Mouse (Mus musculus): ENCODE results near the gene Rasgef1a. TPM values are rescaled to one million over a fixed set of nuclear protein-coding genes. Genes with fewer than 3 reads are reported as not detected.

Rasgef1a gene
- polyA plus RNA-seq, 2 experiments, result 0.15 TPM; not detected in 1

DNA sequence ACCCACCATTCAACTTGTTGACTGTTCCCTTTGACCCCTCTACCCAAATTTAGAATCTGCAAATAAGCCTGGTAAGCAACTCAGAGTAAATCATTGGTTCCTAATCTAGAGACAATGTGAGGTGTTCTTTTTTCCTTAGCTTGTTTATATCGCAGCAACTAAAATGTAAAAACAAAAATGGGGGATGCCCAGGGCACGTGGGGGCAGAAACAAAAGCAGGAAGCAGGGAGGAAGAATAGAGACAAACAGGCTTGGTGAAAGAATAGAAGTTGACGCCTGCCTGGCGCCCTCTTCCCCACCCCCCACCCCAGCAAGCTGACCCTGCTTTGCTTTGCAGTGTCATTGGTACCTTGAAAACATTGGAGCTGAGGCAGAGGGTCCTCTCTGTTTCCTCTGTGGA, 33.9 kb downstream of the Rasgef1a start:
- no peaks in the 10 kb centered on the region for H3K4me1 ChIP-seq (ENCODE audit: control insufficient read depth, insufficient read depth, low read length)
- WGBS, result 60% methylated on average over 4 of the region's 4 CpGs
- no peak overlapping the region for H3K9ac ChIP-seq (ENCODE audit: low read depth, low read length, severe bottlenecking)
- no peaks in the 10 kb centered on the region for H3K27me3 ChIP-seq (ENCODE audit: control insufficient read depth, insufficient read depth, low read length)
- H3K36me3 ChIP-seq (ENCODE audit: control insufficient read depth, insufficient read depth, low read length), result no peaks in the 10 kb centered on the region
- no peak overlapping the region for H3K4me2 ChIP-seq (replicated peaks; ENCODE audit: low read depth, low read length, severe bottlenecking)
- H3K27ac ChIP-seq (replicated peaks; ENCODE audit: low read depth, low read length), result no peak overlapping the region
- no peak for ATAC-seq (ENCODE audit: low FRiP score, low read depth)
- TF ChIP-seq POLR2A (IDR thresholded peaks at IDR 0.05; ENCODE audit: borderline replicate concordance, extremely low read depth, insufficient read depth, insufficient read length), result no peak
- no peak overlapping the region for H3K4me3 ChIP-seq (replicated peaks; ENCODE audit: low read length)
- DNase-seq (ENCODE audit: low spot score), result no peak
- no peaks in the 10 kb centered on the region for H3K9me3 ChIP-seq (ENCODE audit: control insufficient read depth, low read length)

DNA sequence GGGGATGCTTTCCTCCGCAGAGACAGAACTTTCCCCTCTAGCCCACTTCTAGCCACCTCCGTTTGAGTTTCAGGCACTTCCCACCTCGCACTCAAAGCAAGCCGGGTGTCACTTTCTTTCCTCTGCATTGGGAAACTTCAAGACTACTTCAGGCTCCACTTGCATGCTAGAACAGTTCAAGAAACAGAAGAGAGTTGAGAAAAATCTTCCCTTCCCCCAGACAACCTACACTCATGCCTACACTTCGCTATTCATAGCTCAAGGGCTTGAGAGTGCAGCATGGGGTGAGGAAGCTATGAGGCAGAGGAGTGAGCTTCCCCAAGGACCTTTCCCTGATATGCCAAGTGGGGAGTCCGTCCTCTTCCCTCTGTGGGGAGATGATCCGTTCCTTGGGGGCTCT, 34.7 kb downstream of the Rasgef1a start:
- Histone ChIP-seq H3K27me3 (ENCODE audit: control insufficient read depth, insufficient read depth, low read length) (no peaks in the 10 kb centered on the region), H3K4me2 (replicated peaks; ENCODE audit: low read depth, low read length, severe bottlenecking) (no peak overlapping the region), H3K9ac (ENCODE audit: low read depth, low read length, severe bottlenecking) (no peak overlapping the region), H3K9me3 (ENCODE audit: control insufficient read depth, low read length) (no peaks in the 10 kb centered on the region), H3K4me1 (ENCODE audit: control insufficient read depth, insufficient read depth, low read length) (no peaks in the 10 kb centered on the region), H3K36me3 (ENCODE audit: control insufficient read depth, insufficient read depth, low read length) (no peaks in the 10 kb centered on the region), H3K4me3 (replicated peaks; ENCODE audit: low read length) (no peak overlapping the region), H3K27ac (replicated peaks; ENCODE audit: low read depth, low read length) (no peak overlapping the region)
- no peak for TF ChIP-seq POLR2A (IDR thresholded peaks at IDR 0.05; ENCODE audit: borderline replicate concordance, extremely low read depth, insufficient read depth, insufficient read length)
- ATAC-seq (ENCODE audit: low FRiP score, low read depth) (no peak), DNase-seq (ENCODE audit: low spot score) (no peak)
- 58% methylated on average over 7 of the region's 7 CpGs for WGBS

DNA sequence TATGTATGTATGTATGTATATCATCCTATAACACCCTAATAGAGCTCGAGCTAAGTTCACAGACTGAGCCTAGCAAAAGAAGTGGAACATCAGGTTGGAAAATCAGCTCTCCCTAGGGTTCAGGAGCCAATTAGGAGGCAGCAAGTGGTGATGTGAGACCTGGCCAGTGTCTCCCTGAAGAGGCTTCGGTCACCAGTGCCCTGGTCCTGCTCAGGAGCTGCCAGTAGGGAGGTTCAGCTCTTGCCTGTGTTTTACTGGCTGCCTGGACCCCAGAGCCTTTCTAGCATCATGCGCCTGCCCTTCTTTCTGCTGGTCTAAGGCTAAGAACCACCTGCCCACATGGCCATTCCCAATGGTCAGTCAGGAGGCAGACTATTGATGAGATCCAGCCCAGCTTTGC, 35.3 kb downstream of the Rasgef1a start:
- ATAC-seq (ENCODE audit: low FRiP score, low read depth) (no peak), DNase-seq (ENCODE audit: low spot score) (no peak)
- 71% methylated on average over 3 of the region's 3 CpGs for WGBS
- no peak for TF ChIP-seq POLR2A (IDR thresholded peaks at IDR 0.05; ENCODE audit: borderline replicate concordance, extremely low read depth, insufficient read depth, insufficient read length)
- Histone ChIP-seq H3K27ac (replicated peaks; ENCODE audit: low read depth, low read length) (no peak overlapping the region), H3K9ac (ENCODE audit: low read depth, low read length, severe bottlenecking) (no peak overlapping the region), H3K4me2 (replicated peaks; ENCODE audit: low read depth, low read length, severe bottlenecking) (no peak overlapping the region), H3K4me1 (ENCODE audit: control insufficient read depth, insufficient read depth, low read length) (no peaks in the 10 kb centered on the region), H3K36me3 (ENCODE audit: control insufficient read depth, insufficient read depth, low read length) (no peaks in the 10 kb centered on the region), H3K9me3 (ENCODE audit: control insufficient read depth, low read length) (no peaks in the 10 kb centered on the region), H3K4me3 (replicated peaks; ENCODE audit: low read length) (no peak overlapping the region), H3K27me3 (ENCODE audit: control insufficient read depth, insufficient read depth, low read length) (no peaks in the 10 kb centered on the region)

DNA sequence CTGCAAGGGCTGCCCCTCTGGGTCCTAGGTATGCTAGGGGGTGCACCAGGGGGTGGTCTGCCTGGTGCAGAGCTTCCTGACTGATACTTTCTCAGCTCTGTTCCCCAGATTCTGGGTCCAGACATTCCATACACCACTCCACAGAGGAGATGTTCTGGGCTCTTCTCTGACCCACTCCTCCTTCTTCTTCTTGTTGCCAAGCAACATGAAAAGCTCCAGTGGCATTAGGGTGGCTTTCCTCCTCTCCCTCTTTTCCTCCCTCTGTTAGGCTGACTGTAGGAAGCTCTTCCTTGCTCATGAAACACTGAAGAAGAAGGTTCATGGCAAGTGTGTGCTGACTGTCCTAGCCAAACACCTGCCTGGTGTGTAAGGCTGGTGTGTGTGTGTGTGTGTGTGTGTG, 35.7 kb downstream of the Rasgef1a start:
- H3K9me3 ChIP-seq (ENCODE audit: control insufficient read depth, low read length), result no peaks in the 10 kb centered on the region
- H3K27me3 ChIP-seq (ENCODE audit: control insufficient read depth, insufficient read depth, low read length), result no peaks in the 10 kb centered on the region
- H3K27ac ChIP-seq (replicated peaks; ENCODE audit: low read depth, low read length), result no peak overlapping the region
- no peak for TF ChIP-seq POLR2A (IDR thresholded peaks at IDR 0.05; ENCODE audit: borderline replicate concordance, extremely low read depth, insufficient read depth, insufficient read length)
- no peak for ATAC-seq (ENCODE audit: low FRiP score, low read depth)
- no peak for DNase-seq (ENCODE audit: low spot score)
- no peak overlapping the region for H3K4me2 ChIP-seq (replicated peaks; ENCODE audit: low read depth, low read length, severe bottlenecking)
- no peak overlapping the region for H3K9ac ChIP-seq (ENCODE audit: low read depth, low read length, severe bottlenecking)
- H3K4me3 ChIP-seq (replicated peaks; ENCODE audit: low read length), result no peak overlapping the region
- no peaks in the 10 kb centered on the region for H3K4me1 ChIP-seq (ENCODE audit: control insufficient read depth, insufficient read depth, low read length)
- H3K36me3 ChIP-seq (ENCODE audit: control insufficient read depth, insufficient read depth, low read length), result no peaks in the 10 kb centered on the region

DNA sequence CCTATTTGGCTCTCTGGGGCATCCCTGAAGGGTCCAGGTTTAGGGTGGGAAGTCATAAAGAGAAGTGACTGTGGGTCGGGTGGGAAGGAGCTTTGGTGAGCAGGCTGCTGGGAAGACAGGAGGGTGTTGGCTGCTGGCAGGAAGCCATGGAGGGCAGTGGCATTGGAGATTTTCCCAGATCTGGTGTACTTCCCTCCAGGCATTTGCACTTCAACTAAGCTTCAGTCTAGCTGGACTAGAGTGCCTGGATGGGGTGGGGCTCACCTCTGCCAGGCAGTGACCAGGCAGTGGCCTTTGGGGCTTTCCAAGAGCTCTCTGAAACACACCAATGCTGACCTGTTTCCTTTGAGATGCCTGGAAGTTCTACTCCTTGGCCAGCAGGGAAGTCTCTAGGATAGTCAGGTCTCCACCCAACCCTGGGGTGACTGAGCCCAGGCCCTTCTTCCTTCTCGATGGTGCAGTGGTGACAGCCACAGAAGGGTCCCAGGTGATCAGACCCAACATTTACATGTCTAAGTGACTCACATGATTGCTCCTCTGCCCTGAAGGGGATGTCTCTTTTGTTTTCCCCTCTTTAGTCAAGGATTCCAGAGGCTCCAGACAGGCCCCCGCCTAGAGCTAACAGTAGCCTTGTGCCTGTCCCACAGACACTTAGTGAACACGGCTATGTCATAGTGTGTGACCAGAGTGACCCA, 36.7 kb downstream of the Rasgef1a start:
- TF ChIP-seq POLR2A (IDR thresholded peaks at IDR 0.05; ENCODE audit: borderline replicate concordance, extremely low read depth, insufficient read depth, insufficient read length), result no peak
- 78% methylated on average over 4 of the region's 4 CpGs for WGBS
- ATAC-seq (ENCODE audit: low FRiP score, low read depth) (no peak), DNase-seq (ENCODE audit: low spot score) (no peak)
- H3K36me3 ChIP-seq (ENCODE audit: control insufficient read depth, insufficient read depth, low read length), result no peaks in the 10 kb centered on the region
- no peaks in the 10 kb centered on the region for H3K4me1 ChIP-seq (ENCODE audit: control insufficient read depth, insufficient read depth, low read length)
- no peaks in the 10 kb centered on the region for H3K9me3 ChIP-seq (ENCODE audit: control insufficient read depth, low read length)
- H3K27ac ChIP-seq (replicated peaks; ENCODE audit: low read depth, low read length), result no peak overlapping the region
- H3K27me3 ChIP-seq (ENCODE audit: control insufficient read depth, insufficient read depth, low read length), result no peaks in the 10 kb centered on the region
- no peak overlapping the region for H3K4me3 ChIP-seq (replicated peaks; ENCODE audit: low read length)
- no peak overlapping the region for H3K4me2 ChIP-seq (replicated peaks; ENCODE audit: low read depth, low read length, severe bottlenecking)
- no peak overlapping the region for H3K9ac ChIP-seq (ENCODE audit: low read depth, low read length, severe bottlenecking)

All from limb, embryonic 14.5 days (tissue).